Mouse (Mus musculus) G1E-ER4 (cell line): ENCODE measurements around the gene Rln1. TPM values are rescaled to one million over a fixed set of nuclear protein-coding genes. Genes with fewer than 3 reads are reported as not detected.

Experiments used
- GATA1 ChIP-seq: IDR thresholded peaks from one replicate; pipeline ENCODE4 v1.8.0; 2012; ENCODE audit warnings: low read length, inconsistent platforms
- polyA plus RNA-seq: library from polyadenylated mRNA; stranded (reverse); fragments of >175 nt; gene quantifications from 2 replicates; pipeline ENCODE4 v1.2.3, GENCODE M21; 2012

Gene Rln1
- polyA plus RNA-seq, 1 experiment, result not detected

DNA sequence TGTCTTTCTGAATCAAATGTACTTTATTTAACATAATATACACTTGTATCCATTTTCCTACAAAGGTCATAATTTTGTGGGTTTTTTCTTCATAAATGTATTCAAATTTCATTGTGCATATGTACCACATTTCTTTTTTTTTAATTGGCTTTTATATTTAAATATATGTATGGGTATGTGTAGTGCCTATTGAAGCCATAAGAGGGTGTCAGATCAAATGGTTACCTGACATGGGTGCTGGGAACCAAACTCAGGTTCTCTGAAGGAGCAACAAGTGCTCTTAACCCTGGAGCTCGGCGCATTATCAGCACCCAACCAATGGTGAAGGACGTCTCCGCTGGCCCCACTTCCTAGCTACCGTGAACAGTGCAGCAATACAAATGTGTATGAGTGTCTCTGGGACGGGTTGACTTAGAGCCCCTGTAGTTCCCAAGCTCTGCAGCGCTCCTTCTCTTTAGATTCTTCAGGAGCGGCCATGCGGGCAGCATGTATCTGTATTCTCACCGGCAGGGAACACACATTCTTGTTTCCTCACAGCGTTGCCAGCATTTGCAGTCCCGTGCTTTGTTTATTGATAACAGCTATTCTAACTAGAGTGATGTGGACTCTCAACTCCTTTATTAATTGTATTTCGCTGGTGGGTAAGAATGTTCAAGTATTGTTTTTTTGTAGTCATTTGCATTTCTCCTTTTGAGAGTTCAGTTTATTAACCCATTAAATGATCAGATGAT, 7.5 kb downstream of the Rln1 start:
- TF ChIP-seq GATA1, result no peak

DNA sequence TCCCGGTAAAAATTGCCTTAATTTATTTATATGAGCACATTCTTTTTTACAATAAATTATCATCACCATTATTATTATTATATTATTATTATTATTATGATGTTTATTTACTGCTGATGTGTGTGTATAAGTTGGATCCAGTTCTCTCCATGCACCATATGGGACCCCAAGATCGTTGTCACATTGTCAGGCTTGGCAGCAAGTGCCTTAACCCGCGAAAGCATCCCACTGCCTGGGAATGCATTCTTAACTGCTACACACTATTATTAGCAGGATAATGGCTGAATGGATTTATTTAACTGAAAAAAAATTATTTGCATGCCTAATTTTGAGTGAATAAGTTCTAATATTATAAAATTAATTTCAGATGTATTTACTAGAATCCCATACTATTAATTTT, 8.1 kb downstream of the Rln1 start:
- TF ChIP-seq GATA1, result no peak

DNA sequence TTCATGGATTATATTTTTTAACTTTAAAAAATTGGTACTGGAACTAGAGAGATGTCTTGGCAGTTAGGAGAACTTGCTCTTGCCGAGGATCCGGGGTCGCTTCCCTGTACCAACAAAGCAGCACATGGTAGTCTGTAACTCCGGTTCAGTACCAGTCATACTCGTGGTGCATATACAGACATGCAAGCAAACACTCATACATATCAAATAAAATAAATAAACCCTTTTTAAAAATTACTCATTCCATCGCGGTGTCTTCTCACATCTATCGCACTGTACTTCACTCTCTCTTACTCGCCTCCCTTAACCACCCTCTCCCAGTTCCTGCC, 8.7 kb downstream of the Rln1 start:
- no peak for TF ChIP-seq GATA1

DNA sequence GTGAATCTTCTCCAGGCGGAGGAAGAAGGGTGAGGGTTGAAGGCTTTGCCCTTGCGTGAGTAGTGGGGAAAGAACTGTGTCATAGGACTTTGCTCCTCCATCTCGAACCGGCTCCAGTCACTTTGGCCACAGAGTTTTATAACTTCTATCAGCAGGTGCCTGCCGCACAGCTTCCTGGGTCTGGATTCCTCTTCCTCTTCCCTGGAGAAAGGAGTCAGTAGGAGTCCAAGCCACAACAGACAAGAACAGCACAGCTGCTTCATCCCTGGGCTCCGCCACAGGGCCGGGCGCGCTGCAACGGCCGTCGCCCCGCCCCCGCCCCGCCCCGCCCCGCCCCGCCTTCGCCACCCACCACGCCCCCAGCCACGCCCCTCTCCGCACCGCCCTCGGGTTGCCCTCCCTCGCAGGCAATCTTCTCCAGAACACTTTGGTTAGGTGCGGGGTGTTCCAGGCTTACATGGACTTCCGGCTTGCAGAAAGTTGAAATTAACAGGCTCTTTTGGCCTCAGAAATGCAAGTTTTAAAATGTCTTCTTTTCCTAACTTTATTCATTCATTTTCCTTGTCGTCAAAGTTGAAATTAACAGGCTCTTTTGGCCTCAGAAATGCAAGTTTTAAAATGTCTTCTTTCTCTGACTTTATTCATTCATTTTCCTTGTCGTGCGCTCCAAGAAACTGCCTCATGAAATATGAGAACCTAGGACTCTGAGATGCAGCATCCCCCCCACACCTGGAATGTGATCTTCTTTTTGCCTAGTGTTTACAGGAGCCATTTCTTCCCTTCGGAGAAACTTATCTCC, 9.2 kb downstream of the Rln1 start, which contains the start of gene Insl6:
TSS of gene Insl6 (minus strand) at position 304 of the 799 bp plus-strand sequence.
- TF ChIP-seq GATA1, result no peak

DNA sequence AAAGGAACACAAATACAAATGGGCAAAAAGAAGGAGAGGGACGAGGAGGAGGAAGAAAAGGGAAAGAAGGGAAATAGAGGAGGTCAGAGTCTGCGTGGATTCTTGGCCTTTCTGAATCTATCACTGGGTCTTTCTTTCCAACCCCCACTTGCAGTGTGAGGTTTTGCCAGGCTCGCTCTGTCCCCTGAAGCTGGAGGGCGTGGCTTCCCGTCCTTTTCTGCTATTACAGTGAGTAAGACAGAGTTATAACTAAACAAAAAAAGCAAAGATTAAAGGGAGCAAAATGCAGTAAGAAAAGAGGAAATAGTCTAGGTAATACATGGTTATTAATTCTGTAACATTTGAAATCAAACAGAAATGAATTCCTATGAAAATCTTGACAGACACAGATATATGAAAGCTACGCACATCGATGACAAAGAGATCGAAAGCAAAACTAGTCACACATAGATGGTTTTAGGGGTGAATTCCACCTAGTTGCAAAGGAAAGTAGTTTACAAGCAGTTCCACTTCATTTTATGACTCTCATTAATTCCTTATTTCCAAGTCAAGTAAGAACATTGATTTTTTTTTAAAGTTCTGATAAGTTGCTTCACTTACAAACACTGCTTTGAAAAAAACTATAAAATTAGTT, 10.9 kb downstream of the Rln1 start:
- no peak for TF ChIP-seq GATA1

DNA sequence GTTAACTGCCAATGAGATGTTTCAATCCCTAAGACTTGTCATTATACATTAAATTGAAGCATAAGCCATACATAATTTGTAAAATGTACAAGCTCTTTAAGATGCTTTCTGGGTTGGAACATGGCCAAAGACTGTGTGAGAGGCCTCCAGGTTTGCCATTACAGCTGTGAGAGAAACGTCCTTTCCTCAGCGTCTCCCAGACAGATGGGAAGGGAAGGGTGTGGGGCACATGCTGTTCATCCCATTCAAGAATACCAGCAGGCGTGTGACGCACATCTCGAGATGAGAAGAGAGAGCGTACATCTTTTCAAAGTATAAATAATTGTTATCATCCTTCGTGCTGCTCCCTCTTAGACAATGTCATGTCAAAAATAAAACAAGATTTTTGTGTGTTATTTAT, 21.8 kb downstream of the Rln1 start:
- no peak for TF ChIP-seq GATA1

DNA sequence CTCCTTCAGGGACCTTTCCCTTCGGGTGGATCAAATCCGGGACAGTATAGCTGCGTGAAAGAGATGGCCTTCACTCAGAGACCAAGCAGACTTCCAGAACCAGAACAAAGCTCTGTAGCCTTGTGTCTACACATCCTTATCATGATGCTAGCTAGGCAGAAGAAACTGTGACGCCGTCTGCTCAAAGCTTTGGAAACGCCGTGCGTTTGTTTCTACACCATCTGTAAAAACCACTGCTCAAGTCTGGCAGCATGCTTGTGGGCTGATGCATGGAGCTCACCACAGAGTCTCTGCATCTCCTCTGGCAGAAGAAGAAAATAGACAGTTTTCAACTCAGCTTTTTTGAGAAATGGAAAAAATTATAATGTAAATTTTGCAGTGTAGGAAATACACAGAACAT, 22.7 kb downstream of the Rln1 start:
- TF ChIP-seq GATA1, result no peak

DNA sequence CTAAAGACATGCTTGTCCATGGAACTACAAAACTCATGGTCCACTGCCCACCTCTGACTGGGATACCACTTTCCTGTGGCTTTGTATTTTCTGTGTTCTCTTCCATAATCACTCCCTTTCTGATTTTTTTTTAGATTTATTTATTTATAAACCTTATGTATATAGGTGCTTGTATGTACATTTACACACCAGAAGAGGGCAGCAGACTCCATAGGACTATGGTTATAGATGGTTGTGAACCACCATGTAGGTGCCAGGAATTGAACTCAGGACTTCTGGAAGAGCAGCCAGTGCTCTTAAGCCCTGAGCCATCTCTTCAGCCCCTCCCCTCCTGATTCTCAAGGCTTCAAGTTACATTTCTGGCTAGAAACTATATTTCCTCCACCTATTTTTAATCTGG, 25.6 kb downstream of the Rln1 start:
- no peak for TF ChIP-seq GATA1

DNA sequence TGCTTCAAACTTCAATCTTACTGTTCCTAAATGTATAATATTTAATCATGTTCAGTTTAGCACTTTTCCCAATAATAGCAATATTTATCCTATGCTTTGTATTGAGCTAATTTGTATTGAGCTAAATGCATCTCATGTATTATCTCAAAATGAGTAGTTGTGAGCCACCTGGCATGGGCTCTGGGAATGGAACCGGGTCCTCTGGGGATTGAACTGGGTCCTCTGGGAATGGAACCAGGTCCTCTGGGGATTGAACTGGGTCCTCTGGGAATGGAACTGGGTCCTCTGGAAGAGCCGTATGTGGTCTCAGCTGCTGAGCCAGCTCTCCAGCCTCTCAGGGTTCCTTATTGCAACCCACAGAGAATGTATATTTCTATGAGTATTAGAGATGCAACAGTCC, 32.4 kb downstream of the Rln1 start:
- no peak for TF ChIP-seq GATA1

DNA sequence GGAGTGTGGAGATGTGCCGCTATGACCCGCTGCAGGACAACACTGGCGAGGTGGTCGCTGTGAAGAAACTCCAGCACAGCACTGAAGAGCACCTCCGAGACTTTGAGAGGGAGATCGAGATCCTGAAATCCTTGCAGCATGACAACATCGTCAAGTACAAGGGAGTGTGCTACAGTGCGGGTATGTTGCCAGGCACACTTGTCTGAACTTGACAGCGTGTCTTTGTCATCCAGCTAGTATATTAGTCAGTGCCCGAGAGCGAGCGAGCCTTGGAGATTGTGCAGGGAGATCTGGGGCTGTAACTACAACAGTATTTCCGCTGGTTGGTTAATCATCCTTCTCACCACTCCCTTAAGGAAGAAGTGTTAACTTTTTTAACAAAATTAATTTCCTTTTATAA, 33.6 kb downstream of the Rln1 start:
- no peak for TF ChIP-seq GATA1

DNA sequence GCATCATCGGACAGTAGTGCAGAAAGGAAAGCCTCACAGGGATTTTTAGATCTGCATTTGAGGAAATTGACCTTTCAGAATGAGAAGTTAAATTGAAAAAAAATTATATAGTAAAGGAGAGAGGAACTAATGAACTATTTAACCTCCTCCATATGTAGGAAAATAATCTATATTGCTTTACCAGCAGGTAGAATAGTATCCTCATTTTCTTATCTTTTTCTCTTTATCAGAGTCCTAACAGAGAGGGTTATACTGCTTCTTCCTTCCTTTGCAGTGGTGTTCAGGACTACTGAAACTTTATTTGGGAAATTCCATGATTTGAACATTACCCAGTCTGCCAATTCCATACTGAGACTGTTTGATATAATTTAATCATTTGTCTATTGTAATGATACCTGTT, 37.1 kb downstream of the Rln1 start:
- no peak for TF ChIP-seq GATA1

DNA sequence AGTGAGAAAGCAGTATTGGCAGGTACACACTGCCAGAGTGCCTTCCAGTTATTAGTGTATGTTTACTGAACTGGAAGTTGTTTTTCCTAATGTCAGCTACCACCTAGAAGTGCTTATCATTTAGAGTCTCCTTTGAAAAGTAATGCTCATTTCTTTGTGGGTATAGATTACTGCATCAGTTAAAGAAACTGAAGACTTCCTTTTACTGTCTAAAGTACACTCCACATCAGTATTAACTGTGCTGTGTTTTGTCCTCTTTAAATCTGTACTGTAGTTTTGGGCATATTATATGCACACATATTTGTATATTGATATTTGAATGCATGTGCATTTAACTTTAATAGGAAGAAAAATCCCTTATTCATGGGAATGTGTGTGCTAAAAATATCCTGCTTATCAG, 38.3 kb downstream of the Rln1 start:
- no peak for TF ChIP-seq GATA1

DNA sequence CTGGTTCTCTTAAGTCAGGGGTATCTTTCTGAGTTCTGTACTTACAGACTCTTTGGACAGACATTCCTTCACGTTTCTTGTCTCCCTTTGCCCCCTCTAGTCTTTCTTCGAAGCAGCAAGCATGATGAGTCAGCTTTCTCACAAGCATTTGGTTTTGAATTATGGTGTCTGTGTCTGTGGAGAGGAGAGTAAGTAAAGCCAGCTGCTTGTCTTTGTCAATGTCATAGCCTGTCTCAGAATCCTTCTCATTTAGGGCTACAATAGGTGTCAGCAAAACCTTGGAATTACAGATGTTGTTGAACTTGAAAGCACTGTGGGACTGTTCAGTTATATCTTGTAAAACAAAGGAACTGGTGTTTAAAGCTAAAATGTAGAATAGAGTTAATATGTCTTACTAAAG, 39.7 kb downstream of the Rln1 start:
- no peak for TF ChIP-seq GATA1

DNA sequence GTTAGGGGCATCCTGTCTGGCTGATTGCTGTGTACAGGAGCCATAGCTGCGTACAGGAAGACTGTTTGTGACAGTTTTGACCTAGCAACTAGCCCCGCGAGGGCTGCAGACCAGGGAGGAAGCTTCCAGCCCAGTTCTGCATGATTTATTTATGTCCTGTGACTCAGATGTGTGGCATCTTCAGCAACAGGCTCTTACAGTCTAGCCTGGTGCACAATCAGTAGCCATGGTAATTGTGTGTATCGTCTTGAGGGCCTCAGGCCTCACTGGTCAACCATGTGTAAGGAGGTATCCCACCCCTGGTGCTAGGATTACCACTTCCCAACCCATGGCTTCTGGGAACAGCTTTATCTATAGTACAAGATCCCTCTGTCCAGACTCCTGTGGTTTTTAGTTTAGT, 41.9 kb downstream of the Rln1 start:
- TF ChIP-seq GATA1, result no peak

DNA sequence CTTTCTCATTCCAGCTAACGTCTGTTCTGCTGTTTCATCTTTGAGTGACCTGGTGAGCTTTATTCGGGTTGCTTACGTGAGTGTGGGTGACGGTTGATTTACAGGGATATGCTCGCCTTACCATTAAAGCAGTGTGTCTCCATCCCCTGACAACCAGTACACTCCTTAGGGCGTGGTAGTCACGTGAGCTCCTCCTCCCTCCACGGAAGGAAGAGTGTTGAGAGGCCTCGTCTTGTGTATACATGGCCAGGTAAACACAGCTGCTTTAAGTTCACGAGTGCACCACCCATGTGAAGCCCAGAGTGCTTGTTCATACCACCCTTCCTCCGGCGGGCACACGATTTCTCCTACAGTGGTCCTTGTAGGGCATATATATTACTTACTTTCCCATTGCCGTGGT, 42.9 kb downstream of the Rln1 start:
- TF ChIP-seq GATA1, result no peak

DNA sequence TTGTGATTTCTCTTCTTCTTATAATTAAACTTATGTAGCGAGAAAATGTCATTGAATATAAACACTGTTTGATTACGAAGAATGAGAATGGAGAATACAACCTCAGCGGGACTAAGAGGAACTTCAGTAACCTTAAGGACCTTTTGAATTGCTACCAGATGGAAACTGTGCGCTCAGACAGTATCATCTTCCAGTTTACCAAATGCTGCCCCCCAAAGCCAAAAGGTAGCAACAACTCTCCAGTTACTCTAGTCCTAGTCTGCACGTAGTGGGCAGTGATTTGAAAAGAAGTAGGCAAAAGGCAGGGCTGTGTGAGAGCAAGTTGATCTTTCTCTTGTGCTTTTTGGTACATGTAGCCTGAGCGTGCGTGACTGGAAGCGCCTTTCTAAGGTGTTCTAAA, 46.6 kb downstream of the Rln1 start:
- no peak for TF ChIP-seq GATA1

DNA sequence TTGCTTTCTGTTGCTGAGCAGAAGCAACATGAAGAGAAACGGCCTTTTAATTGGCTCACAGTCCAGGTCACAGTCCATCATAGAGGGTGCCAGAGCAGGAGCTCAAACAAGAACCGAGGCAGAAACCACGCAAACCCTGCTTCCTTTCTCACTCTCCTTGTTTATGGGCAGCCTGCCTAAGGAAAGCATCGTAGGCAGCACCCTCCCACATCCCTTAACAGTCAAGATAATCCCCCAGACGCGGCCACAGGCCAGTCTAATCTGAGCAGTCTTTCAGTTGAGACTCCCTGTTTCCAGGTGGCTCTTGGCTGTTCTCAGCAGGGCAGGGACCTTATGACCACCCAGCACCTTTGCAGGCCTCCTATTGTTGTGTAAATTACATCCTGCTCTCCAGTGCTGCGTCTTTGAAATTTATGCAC, 49.0 kb downstream of the Rln1 start:
- TF ChIP-seq GATA1, result no peak

Other genes with a start within 250 kb of the Rln1 start
- 60.8 and 70.1 TPM in 2 replicates for gene Rcl1, start 233.3 kb downstream of the Rln1 start, polyA plus RNA-seq
- 5.9 and 10.3 TPM in 2 replicates for gene Jak2, start 82.8 kb downstream of the Rln1 start, polyA plus RNA-seq
- gene Insl6, start 9.3 kb downstream of the Rln1 start, polyA plus RNA-seq, result 0.18 TPM in 1 of 2 replicates, not detected in the other
- 28.7 and 36.9 TPM in 2 replicates for gene Plgrkt, start 32.7 kb upstream of the Rln1 start, polyA plus RNA-seq
- 0.18 and 0.24 TPM in 2 replicates for gene Cd274, start 32.8 kb upstream of the Rln1 start, polyA plus RNA-seq
- gene Pdcd1lg2, start 76.2 kb upstream of the Rln1 start, polyA plus RNA-seq, result 0.12 and 0.15 TPM in 2 replicates
- gene Ric1, start 187.6 kb upstream of the Rln1 start, polyA plus RNA-seq, result 12.2 and 13.3 TPM in 2 replicates